Mouse (Mus musculus) heart, postnatal 0 days (tissue): Measurements from ENCODE around the gene Eif2d. TPM values are rescaled to one million over a fixed set of nuclear protein-coding genes. Genes with fewer than 3 reads are reported as not detected.

Experiments used
- ATAC-seq: fragments of 200-750 bp; cut with Nextera tagmentation; 2 replicates; pipeline ENCODE4 v1.8.0; 2017; ENCODE audit warnings: low read depth, moderate number of reproducible peaks, moderate library complexity; ENCODE audit not compliant: insufficient read depth
- DNase-seq: peaks from one replicate; pipeline ENCODE4 v3.0.0-alpha.2; 2016; ENCODE audit warnings: low spot score
- H3K27ac ChIP-seq: fragments of 300-500 bp; sonication (generic); 2 replicates; pipeline ENCODE4 v1.5.1; 2014; ENCODE audit warnings: low read depth, mild to moderate bottlenecking
- H3K27me3 ChIP-seq: fragments of 300-500 bp; sonication (generic); 2 replicates; pipeline ENCODE4 v1.6.1; 2014; ENCODE audit warnings: low read length, mixed read lengths; ENCODE audit not compliant: control insufficient read depth, insufficient read depth
- H3K36me3 ChIP-seq: fragments of 300-500 bp; sonication (generic); replicated peaks from 2 replicates; pipeline ENCODE4 v1.6.1; 2014; ENCODE audit warnings: low read length, mixed read lengths; ENCODE audit not compliant: control insufficient read depth, insufficient read depth
- H3K4me1 ChIP-seq: fragments of 300-500 bp; sonication (generic); 2 replicates; pipeline ENCODE4 v1.6.1; 2014; ENCODE audit warnings: antibody characterized with exemption; ENCODE audit not compliant: control insufficient read depth, insufficient read depth
- H3K4me2 ChIP-seq: fragments of 300-500 bp; sonication (generic); 2 replicates; pipeline ENCODE4 v1.6.1; 2014; ENCODE audit warnings: low read depth, mild to moderate bottlenecking, low read length, moderate library complexity
- H3K4me3 ChIP-seq: fragments of 300-500 bp; sonication (generic); 2 replicates; pipeline ENCODE4 v1.5.1; 2014; ENCODE audit warnings: low read depth, low read length
- H3K9ac ChIP-seq: fragments of 300-500 bp; sonication (generic); replicated peaks from 2 replicates; pipeline ENCODE4 v1.6.1; 2014; ENCODE audit warnings: low read depth, low read length, mixed read lengths
- H3K9me3 ChIP-seq: fragments of 300-500 bp; sonication (generic); replicated peaks from 2 replicates; pipeline ENCODE4 v1.6.1; 2016; ENCODE audit warnings: low read length; ENCODE audit not compliant: control insufficient read depth
- CTCF ChIP-seq: IDR thresholded peaks from 2 replicates; pipeline ENCODE4 v1.5.1; 2016; ENCODE audit warnings: antibody characterized with exemption, control low read depth, low read depth
- EP300 ChIP-seq: IDR thresholded peaks from 2 replicates; pipeline ENCODE4 v1.6.1; 2016; ENCODE audit warnings: antibody characterized with exemption, low read depth
- WGBS: fragments of 180-500 bp; shearing (Covaris S2); extraction: QIAGEN DNeasy Blood & Tissue Kit; methylation state at CpG from one replicate; pipeline ENCODE4 v1.1.7; 2014; 5-methylcytosine and 5-hydroxymethylcytosine counted together
- polyA plus RNA-seq: library from polyadenylated mRNA; unstranded; fragments of >200 nt; fragmentation: Nextera tagmentation; extraction: Ambion mirVana; gene quantifications from 2 replicates; pipeline ENCODE4 v1.2.1, GENCODE M21; 2015
- total RNA-seq: library from RNA; depleted of rRNA; stranded (reverse); fragments of >200 nt; gene quantifications from 2 replicates; pipeline ENCODE4 v1.2.3, GENCODE M21; 2014; ENCODE audit warnings: low replicate concordance

The Eif2d gene
- total and polyA plus RNA-seq, 2 experiments from 2014 or later, result 16.6 to 39.6 TPM

- Histone ChIP-seq H3K4me3 (no peak overlapping the region), H3K27me3 (no peaks in the 10 kb centered on the region), H3K36me3 (peaks cover 93% of the 10 kb centered on the region), H3K4me1 (no peaks in the 10 kb centered on the region), H3K9me3 (no peaks in the 10 kb centered on the region), H3K4me2 (no peak overlapping the region), H3K9ac (no peak overlapping the region), H3K27ac (no peak overlapping the region)
- no peak for DNase-seq
- no peak for ATAC-seq
- 100% methylated on average over 1 of the region's 1 CpGs for WGBS
- TF ChIP-seq CTCF (no peak), EP300 (no peak)
Observed at GRCm38 (mm10) chr1:131175189-131175588, 22.2 kb downstream of the Eif2d start.

- DNase-seq (no peak), ATAC-seq (no peak)
- H3K36me3 ChIP-seq, result peaks cover 92% of the 10 kb centered on the region
- H3K4me1 ChIP-seq, result no peaks in the 10 kb centered on the region
- TF ChIP-seq EP300 (no peak), CTCF (no peak)
- no peaks in the 10 kb centered on the region for H3K9me3 ChIP-seq
- WGBS, result 92% methylated on average over 8 of the region's 8 CpGs
- no peak overlapping the region for H3K9ac ChIP-seq
- H3K27me3 ChIP-seq, result no peaks in the 10 kb centered on the region
- H3K4me2 ChIP-seq, result no peak overlapping the region
- no peak overlapping the region for H3K27ac ChIP-seq
- no peak overlapping the region for H3K4me3 ChIP-seq
Observed at GRCm38 (mm10) chr1:131175819-131176218, 22.8 kb downstream of the Eif2d start.

- H3K9ac ChIP-seq, result no peak overlapping the region
- H3K4me2 ChIP-seq, result no peak overlapping the region
- H3K4me3 ChIP-seq, result no peak overlapping the region
- no peaks in the 10 kb centered on the region for H3K9me3 ChIP-seq
- H3K4me1 ChIP-seq, result no peaks in the 10 kb centered on the region
- TF ChIP-seq CTCF (no peak), EP300 (no peak)
- peaks cover 77% of the 10 kb centered on the region for H3K36me3 ChIP-seq
- no peaks in the 10 kb centered on the region for H3K27me3 ChIP-seq
- no peak for ATAC-seq
- 78% methylated on average over 4 of the region's 4 CpGs for WGBS
- no peak overlapping the region for H3K27ac ChIP-seq
- DNase-seq, result no peak
Observed at GRCm38 (mm10) chr1:131177249-131177648, 24.3 kb downstream of the Eif2d start.

GRCm38 (mm10) chr1:131178083-131178482 lies 25.1 kb downstream of the Eif2d start:
- no peak overlapping the region for H3K4me2 ChIP-seq
- DNase-seq (no peak), ATAC-seq (no peak)
- H3K9me3 ChIP-seq, result no peaks in the 10 kb centered on the region
- H3K4me3 ChIP-seq, result no peak overlapping the region
- TF ChIP-seq CTCF (no peak), EP300 (no peak)
- no peaks in the 10 kb centered on the region for H3K4me1 ChIP-seq
- H3K9ac ChIP-seq, result no peak overlapping the region
- H3K27me3 ChIP-seq, result no peaks in the 10 kb centered on the region
- WGBS, result 77% methylated on average over 5 of the region's 5 CpGs
- no peak overlapping the region for H3K27ac ChIP-seq
- peaks cover 69% of the 10 kb centered on the region for H3K36me3 ChIP-seq

GRCm38 (mm10) chr1:131180386-131180785 lies 27.4 kb downstream of the Eif2d start:
- Histone ChIP-seq H3K36me3 (peaks cover 46% of the 10 kb centered on the region), H3K4me1 (peaks cover 10% of the 10 kb centered on the region), H3K27ac (no peak overlapping the region), H3K9me3 (no peaks in the 10 kb centered on the region), H3K4me2 (no peak overlapping the region), H3K4me3 (no peak overlapping the region), H3K27me3 (no peaks in the 10 kb centered on the region), H3K9ac (no peak overlapping the region)
- no peak for TF ChIP-seq CTCF
- TF ChIP-seq EP300, result no peak
- no peak for DNase-seq
- ATAC-seq, result no peak
- 94% methylated on average over 7 of the region's 7 CpGs for WGBS

- ATAC-seq, result 0 out of 2 replicates have a peak, but pooled peaks have one; percentile 34
- H3K9ac ChIP-seq, result no peak overlapping the region
Observed at GRCm38 (mm10) chr1:131181642-131182527, 28.9 kb downstream of the Eif2d start.

More at GRCm38 (mm10) chr1:131181642-131182527, 28.9 kb downstream of the Eif2d start:
- DNase-seq, result peak; percentile 76
- Histone ChIP-seq H3K4me3 (no peak overlapping the region), H3K9me3 (no peaks in the 10 kb centered on the region), H3K36me3 (peaks cover 31% of the 10 kb centered on the region), H3K27me3 (no peaks in the 10 kb centered on the region), H3K4me1 (peaks cover 21% of the 10 kb centered on the region), H3K27ac (no peak overlapping the region), H3K4me2 (no peak overlapping the region)
- WGBS, result 43% methylated on average over 9 of the region's 9 CpGs
- peak; percentile 90 for TF ChIP-seq CTCF
- TF ChIP-seq EP300, result no peak
